Mouse (Mus musculus) limb, embryonic 13.5 days (tissue): ENCODE data around the gene Dact3. TPM values are rescaled to one million over a fixed set of nuclear protein-coding genes. Genes with fewer than 3 reads are reported as not detected.

Experiments
- ATAC-seq: fragments of 200-750 bp; cut with Nextera tagmentation; 2 replicates; pipeline ENCODE4 v1.8.0; 2017; ENCODE audit warnings: low read depth, moderate number of reproducible peaks, moderate TSS enrichment; ENCODE audit not compliant: low FRiP score
- H3K27ac ChIP-seq: fragments of 300-500 bp; sonication (generic); 2 replicates; pipeline ENCODE4 v1.5.1; 2015; ENCODE audit warnings: inconsistent platforms, mild to moderate bottlenecking, moderate library complexity
- H3K27me3 ChIP-seq: fragments of 300-500 bp; sonication (generic); 2 replicates; pipeline ENCODE4 v1.6.1; 2015; ENCODE audit warnings: mild to moderate bottlenecking, inconsistent platforms
- H3K36me3 ChIP-seq: fragments of 300-500 bp; sonication (generic); 2 replicates; pipeline ENCODE4 v1.6.1; 2015; ENCODE audit warnings: inconsistent platforms, mild to moderate bottlenecking, moderate library complexity
- H3K4me1 ChIP-seq: fragments of 300-500 bp; sonication (generic); 2 replicates; pipeline ENCODE4 v1.6.1; 2015; ENCODE audit warnings: inconsistent platforms
- H3K4me2 ChIP-seq: fragments of 300-500 bp; sonication (generic); replicated peaks from 2 replicates; pipeline ENCODE4 v1.6.1; 2015; ENCODE audit warnings: inconsistent platforms, mild to moderate bottlenecking, moderate library complexity
- H3K4me3 ChIP-seq: fragments of 300-500 bp; sonication (generic); 2 replicates; pipeline ENCODE4 v1.5.1; 2015; ENCODE audit warnings: moderate library complexity, mild to moderate bottlenecking, inconsistent platforms
- H3K9ac ChIP-seq: fragments of 300-500 bp; sonication (generic); 2 replicates; pipeline ENCODE4 v1.6.1; 2015; ENCODE audit warnings: mild to moderate bottlenecking, inconsistent platforms
- H3K9me3 ChIP-seq: fragments of 300-500 bp; sonication (generic); 2 replicates; pipeline ENCODE4 v1.6.1; 2016; ENCODE audit warnings: inconsistent platforms
- WGBS: fragments of 180-500 bp; shearing (Covaris S2); methylation state at CpG from one replicate; pipeline ENCODE4 v1.1.7; 2015; 5-methylcytosine and 5-hydroxymethylcytosine counted together
- polyA plus RNA-seq: library from polyadenylated mRNA; unstranded; fragments of >200 nt; fragmentation: Nextera tagmentation; extraction: Ambion mirVana; gene quantifications from 2 replicates; pipeline ENCODE4 v1.2.1, GENCODE M21; 2015

Gene Dact3
- polyA plus RNA-seq, 1 experiment from 2014 or later = 5.1 TPM

DNA sequence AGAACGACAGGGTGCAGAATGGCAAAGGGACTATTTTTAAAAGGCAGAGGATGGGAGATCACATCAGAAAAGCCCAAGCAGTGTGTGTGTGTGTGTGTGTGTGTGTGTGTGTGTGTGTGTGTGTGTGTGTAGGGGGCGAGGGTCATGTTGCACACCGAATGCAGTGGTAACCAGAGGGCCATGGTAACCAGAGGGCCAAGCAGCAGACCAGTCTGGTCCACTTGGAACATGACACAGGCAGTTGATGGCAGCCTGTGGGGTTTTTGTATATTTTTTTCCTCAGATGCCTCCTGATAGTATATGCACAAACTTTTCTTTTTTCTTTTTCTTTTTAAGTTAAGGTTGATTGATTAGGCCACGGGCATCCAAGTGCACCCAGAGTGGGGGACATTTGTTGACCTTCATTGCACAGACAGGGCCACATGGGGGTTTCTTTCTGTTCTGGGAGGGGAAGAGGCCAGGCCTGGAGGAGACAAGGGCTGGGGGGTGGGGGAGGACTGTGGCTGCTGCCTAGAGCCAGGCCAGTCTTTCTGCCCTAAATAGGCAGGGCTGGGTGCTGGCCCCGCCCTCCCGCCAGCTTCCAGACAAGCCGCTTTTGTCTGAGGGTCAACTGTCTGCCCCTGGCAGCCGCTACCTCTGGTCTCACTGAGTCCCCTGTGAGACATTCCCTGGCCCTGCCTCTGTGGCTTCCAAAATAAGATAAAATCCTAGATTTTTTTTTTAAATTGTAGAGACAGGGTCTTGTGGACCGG lies 4.9 kb downstream of the Dact3 start:
- ATAC-seq = 0 out of 2 replicates have a peak, but pooled peaks have one; percentile 6
- Histone ChIP-seq H3K27ac (peak overlapping the region; percentile 90), H3K36me3 (peaks cover 56% of the 10 kb centered on the region), H3K4me3 (0 out of 2 replicates have a peak overlapping the region, but pooled peaks have one; percentile 10), H3K9me3 (peaks cover 6% of the 10 kb centered on the region; the same call in 1 of the 2 replicates), H3K4me1 (peaks cover 31% of the 10 kb centered on the region), H3K27me3 (no peaks in the 10 kb centered on the region), H3K9ac (peak overlapping the region; percentile 54), H3K4me2 (peak overlapping the region; percentile 38)
- 22% methylated on average over 9 of the region's 9 CpGs for WGBS

DNA sequence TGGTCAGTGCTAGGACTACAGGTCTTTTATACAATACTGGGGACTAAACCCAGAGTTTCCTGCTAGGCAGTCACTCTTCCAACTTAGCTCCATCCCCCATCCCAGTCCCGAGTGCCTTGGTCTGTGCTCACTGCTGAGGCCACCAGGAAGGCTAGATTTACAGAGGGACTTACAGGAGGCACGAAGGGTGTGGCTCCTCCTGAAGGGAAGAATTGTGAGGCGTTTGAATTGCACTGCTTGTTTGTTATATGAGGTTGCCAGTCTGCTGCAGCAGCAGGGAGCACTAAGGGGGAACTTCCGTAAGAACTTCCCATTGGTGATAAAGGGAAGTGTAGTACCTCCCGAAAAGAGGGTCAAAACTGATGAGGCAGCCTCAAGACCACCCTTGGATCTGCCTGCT lies 5.5 kb downstream of the Dact3 start:
- WGBS = 18% methylated on average over 5 of the region's 5 CpGs
- H3K9ac ChIP-seq = peak overlapping the region; percentile 54
- H3K4me2 ChIP-seq = peak overlapping the region; percentile 38
- H3K9me3 ChIP-seq = peaks cover 12% of the 10 kb centered on the region
- no peaks in the 10 kb centered on the region for H3K27me3 ChIP-seq
- peak overlapping the region; percentile 90 for H3K27ac ChIP-seq
- no peak overlapping the region for H3K4me3 ChIP-seq
- ATAC-seq = no peak
- peaks cover 63% of the 10 kb centered on the region for H3K36me3 ChIP-seq
- peaks cover 31% of the 10 kb centered on the region for H3K4me1 ChIP-seq

DNA sequence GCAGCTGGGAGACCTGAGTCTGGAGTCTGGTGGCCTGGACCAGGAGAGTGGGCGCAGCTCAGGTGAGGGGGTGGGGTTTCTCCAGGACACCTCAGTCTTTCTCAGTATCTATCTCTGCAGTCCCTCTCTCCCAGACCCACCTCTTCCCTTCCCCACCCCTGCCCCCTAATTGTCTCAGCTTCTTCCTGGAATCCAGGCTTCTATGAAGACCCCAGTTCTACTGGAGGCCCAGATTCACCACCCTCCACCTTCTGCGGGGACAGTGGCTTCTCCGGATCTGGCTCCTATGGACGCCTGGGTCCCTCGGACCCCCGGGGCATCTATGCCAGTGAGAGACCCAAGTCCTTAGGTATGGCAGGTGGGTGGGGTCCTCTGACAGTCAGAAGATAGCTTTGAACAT lies 8.0 kb downstream of the Dact3 start:
- no peaks in the 10 kb centered on the region for H3K27me3 ChIP-seq
- H3K4me1 ChIP-seq = peaks cover 19% of the 10 kb centered on the region
- H3K36me3 ChIP-seq = peaks cover 85% of the 10 kb centered on the region
- 92% methylated on average over 6 of the region's 6 CpGs for WGBS
- no peak overlapping the region; the same call in 1 of the 2 replicates for H3K27ac ChIP-seq
- no peak overlapping the region for H3K4me3 ChIP-seq
- no peak for ATAC-seq
- H3K9me3 ChIP-seq = peaks cover 21% of the 10 kb centered on the region
- H3K4me2 ChIP-seq = no peak overlapping the region
- H3K9ac ChIP-seq = no peak overlapping the region

GRCm38 (mm10) chr7:16884334-16884733 lies 9.2 kb downstream of the Dact3 start:
- Histone ChIP-seq H3K36me3 (peaks cover 82% of the 10 kb centered on the region), H3K9ac (no peak overlapping the region), H3K27me3 (no peaks in the 10 kb centered on the region), H3K4me1 (peaks cover 23% of the 10 kb centered on the region), H3K4me3 (no peak overlapping the region), H3K4me2 (no peak overlapping the region), H3K27ac (no peak overlapping the region), H3K9me3 (peaks cover 21% of the 10 kb centered on the region)
- no peak for ATAC-seq
- 62% methylated on average over 4 of the region's 4 CpGs for WGBS

GRCm38 (mm10) chr7:16885271-16885776 lies 10.2 kb downstream of the Dact3 start:
- H3K4me2 ChIP-seq = peak overlapping the region; percentile 44
- peaks cover 21% of the 10 kb centered on the region for H3K9me3 ChIP-seq
- H3K27ac ChIP-seq = no peak overlapping the region; the same call in 1 of the 2 replicates
- 0 out of 2 replicates have a peak overlapping the region, but pooled peaks have one; percentile 19 for H3K9ac ChIP-seq
- H3K27me3 ChIP-seq = no peaks in the 10 kb centered on the region
- 28% methylated on average over 87 of the region's 95 CpGs for WGBS
- ATAC-seq = no peak
- H3K36me3 ChIP-seq = peaks cover 85% of the 10 kb centered on the region
- H3K4me3 ChIP-seq = peak overlapping the region; percentile 34
- H3K4me1 ChIP-seq = peaks cover 20% of the 10 kb centered on the region

GRCm38 (mm10) chr7:16885905-16886304 lies 10.8 kb downstream of the Dact3 start:
- Histone ChIP-seq H3K27ac (no peak overlapping the region), H3K4me1 (peaks cover 20% of the 10 kb centered on the region), H3K36me3 (peaks cover 84% of the 10 kb centered on the region), H3K4me2 (peak overlapping the region; percentile 44), H3K27me3 (no peaks in the 10 kb centered on the region), H3K9me3 (peaks cover 21% of the 10 kb centered on the region), H3K9ac (no peak overlapping the region), H3K4me3 (peak overlapping the region; percentile 34)
- 58% methylated on average over 54 of the region's 59 CpGs for WGBS
- no peak for ATAC-seq

- peaks cover 10% of the 10 kb centered on the region for H3K9me3 ChIP-seq
- peaks cover 62% of the 10 kb centered on the region for H3K4me1 ChIP-seq
- H3K4me3 ChIP-seq = peak overlapping the region; percentile 46
- H3K9ac ChIP-seq = peak overlapping the region; percentile 64
- peak overlapping the region; percentile 76 for H3K4me2 ChIP-seq
- H3K27ac ChIP-seq = peak overlapping the region; percentile 99
- 11% methylated on average over 6 of the region's 6 CpGs for WGBS
- H3K36me3 ChIP-seq = peaks cover 37% of the 10 kb centered on the region
- H3K27me3 ChIP-seq = no peaks in the 10 kb centered on the region
- no peak for ATAC-seq
These were observed 15.4 kb downstream of the Dact3 start for GRCm38 (mm10) chr7:16890536-16890935.

DNA sequence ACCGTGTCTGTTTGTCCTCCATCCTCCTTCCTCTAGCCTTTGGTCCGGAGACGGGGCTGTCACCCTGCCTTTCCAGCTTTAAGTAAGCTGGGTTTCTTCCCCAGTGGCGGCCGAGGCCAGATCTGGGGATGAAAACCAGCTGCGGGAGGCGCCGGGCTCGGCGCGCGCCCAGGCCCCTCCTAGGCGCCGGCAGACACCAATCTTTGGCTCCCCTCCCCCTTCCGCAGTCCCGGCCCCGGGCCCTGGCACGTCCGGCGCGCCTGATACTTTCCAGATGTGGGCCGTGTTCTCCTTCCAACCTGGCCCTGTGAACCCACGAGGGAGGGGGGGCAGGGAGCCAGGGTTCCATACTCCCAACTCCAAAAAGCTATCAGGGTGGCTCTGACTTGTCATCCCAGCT lies 15.8 kb downstream of the Dact3 start:
- WGBS = 2% methylated on average over 23 of the region's 23 CpGs
- H3K4me3 ChIP-seq = peak overlapping the region; percentile 46
- peak overlapping the region; percentile 76 for H3K4me2 ChIP-seq
- ATAC-seq = peak; percentile 86
- peak overlapping the region; percentile 99 for H3K27ac ChIP-seq
- peak overlapping the region; percentile 64 for H3K9ac ChIP-seq
- peaks cover 33% of the 10 kb centered on the region for H3K36me3 ChIP-seq
- peaks cover 62% of the 10 kb centered on the region for H3K4me1 ChIP-seq
- peaks cover 6% of the 10 kb centered on the region for H3K9me3 ChIP-seq
- H3K27me3 ChIP-seq = no peaks in the 10 kb centered on the region

DNA sequence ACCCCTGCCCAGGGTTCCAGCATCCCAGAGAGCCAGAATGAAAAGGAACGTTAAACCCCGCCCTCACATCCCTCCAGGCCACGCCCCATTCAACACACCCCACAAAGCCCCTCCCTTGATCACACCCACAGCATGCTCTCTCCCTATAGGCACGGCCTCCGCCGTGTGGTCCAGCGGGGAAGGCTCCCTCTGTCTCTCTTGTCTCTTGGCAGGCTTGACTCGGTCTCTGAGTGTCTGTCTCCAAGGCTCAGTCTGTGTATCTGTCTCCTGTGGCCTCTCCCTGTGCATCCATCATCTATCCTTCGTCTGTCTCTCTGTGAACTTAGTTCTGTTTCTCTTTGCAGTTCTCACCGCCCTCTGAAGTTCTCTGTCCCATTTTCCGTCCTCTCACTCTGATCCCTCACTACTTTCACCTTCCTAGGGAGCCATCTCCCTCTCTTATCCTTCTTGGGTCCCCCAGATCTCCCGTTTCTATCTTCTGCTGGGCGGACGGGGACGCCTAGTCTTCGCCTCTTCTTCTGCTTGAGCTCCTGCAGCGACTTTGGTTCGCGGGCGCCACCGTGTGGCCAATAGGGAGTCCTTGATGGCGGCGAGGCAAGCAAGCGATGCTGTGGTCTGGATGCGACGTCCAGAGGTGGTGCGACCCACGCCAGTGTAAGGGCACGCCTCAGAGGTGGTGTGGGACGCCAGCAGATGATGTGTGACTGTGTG lies 16.7 kb downstream of the Dact3 start, which contains the start of gene Gng8:
Gng8 (plus strand) TSS at position 146 of the 711 bp plus-strand sequence.
- ATAC-seq = peak; percentile 85
- H3K27ac ChIP-seq = peak within 1 kb of the TSS; percentile 99
- H3K4me2 ChIP-seq = peak within 1 kb of the TSS; percentile 76
- H3K27me3 ChIP-seq = no peaks in the 10 kb centered on the region
- under 1% methylated on average over 30 of the region's 30 CpGs for WGBS
- H3K9me3 ChIP-seq = no peaks in the 10 kb centered on the region
- peaks cover 62% of the 10 kb centered on the region for H3K4me1 ChIP-seq
- H3K4me3 ChIP-seq = peak within 1 kb of the TSS; percentile 46
- H3K36me3 ChIP-seq = peaks cover 27% of the 10 kb centered on the region
- peak within 1 kb of the TSS; percentile 64 for H3K9ac ChIP-seq

DNA sequence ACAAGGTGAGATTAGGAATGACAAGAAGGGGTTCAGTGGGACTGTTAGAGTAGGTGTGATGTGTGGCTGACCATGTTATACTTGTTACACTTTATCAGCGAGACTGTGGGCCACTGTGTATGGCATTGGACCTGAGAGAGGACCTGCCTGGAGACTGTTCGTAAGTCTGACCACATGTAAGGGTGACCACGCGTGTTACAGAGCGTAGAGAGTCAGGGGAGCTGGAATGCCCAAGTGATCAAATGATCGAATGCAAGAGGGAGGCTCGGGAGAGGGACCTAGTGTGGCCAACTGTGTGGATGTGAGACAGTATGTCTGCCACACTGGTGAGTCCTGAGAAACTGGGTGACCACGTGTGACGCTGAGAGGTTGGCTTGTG lies 17.2 kb downstream of the Dact3 start:
- no peak; the same call in 1 of the 2 replicates for ATAC-seq
- H3K27me3 ChIP-seq = no peaks in the 10 kb centered on the region
- WGBS = 33% methylated on average over 9 of the region's 9 CpGs
- H3K4me1 ChIP-seq = peaks cover 62% of the 10 kb centered on the region
- H3K9me3 ChIP-seq = no peaks in the 10 kb centered on the region
- H3K4me3 ChIP-seq = peak overlapping the region; percentile 46
- H3K9ac ChIP-seq = peak overlapping the region; percentile 60
- peaks cover 26% of the 10 kb centered on the region for H3K36me3 ChIP-seq
- peak overlapping the region; percentile 76 for H3K4me2 ChIP-seq
- no peak overlapping the region; the same call in 1 of the 2 replicates for H3K27ac ChIP-seq

DNA sequence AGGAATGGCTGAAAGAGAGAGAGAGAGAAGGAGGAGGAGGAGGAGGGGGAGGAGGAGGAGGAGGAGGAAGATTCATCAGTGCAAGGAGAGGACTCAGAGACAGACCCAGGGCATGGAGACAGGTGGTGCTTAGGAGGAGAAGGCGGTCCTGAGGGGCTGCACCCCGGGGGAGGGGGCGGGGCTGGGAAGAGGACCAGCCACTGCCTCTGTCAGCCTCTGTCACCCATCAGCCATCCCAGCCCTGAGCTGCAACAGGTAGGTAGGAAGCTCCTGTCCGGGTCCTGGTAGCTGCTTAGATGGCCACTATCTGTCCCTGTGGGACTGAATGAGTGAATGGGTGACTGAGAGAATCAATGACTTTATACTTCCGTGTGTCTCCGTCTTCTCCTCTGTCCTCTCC lies 18.5 kb downstream of the Dact3 start:
- WGBS = 8% methylated on average over 6 of the region's 6 CpGs
- Histone ChIP-seq H3K4me1 (peaks cover 60% of the 10 kb centered on the region), H3K36me3 (peaks cover 14% of the 10 kb centered on the region), H3K27me3 (no peaks in the 10 kb centered on the region), H3K4me2 (peak overlapping the region; percentile 76), H3K27ac (no peak overlapping the region), H3K9me3 (no peaks in the 10 kb centered on the region), H3K9ac (0 out of 2 replicates have a peak overlapping the region, but pooled peaks have one; percentile 19), H3K4me3 (peak overlapping the region; percentile 33; the same call in 1 of the 2 replicates)
- no peak for ATAC-seq

GRCm38 (mm10) chr7:16894279-16894678 lies 19.2 kb downstream of the Dact3 start:
- Histone ChIP-seq H3K9ac (peak overlapping the region; percentile 50; the same call in 1 of the 2 replicates), H3K27ac (no peak overlapping the region; the same call in 1 of the 2 replicates), H3K4me3 (peak overlapping the region; percentile 33), H3K4me1 (peaks cover 60% of the 10 kb centered on the region), H3K9me3 (no peaks in the 10 kb centered on the region), H3K4me2 (peak overlapping the region; percentile 76), H3K36me3 (peaks cover 10% of the 10 kb centered on the region), H3K27me3 (no peaks in the 10 kb centered on the region)
- WGBS = under 1% methylated on average over 4 of the region's 4 CpGs
- ATAC-seq = no peak
